Mouse (Mus musculus): ENCODE data around the gene Adad2. TPM values are rescaled to one million over a fixed set of nuclear protein-coding genes. Genes with fewer than 3 reads are reported as not detected.

Adad2 gene
- polyA plus RNA-seq, 1 experiment from 2014 or later, result 0.17 TPM

DNA sequence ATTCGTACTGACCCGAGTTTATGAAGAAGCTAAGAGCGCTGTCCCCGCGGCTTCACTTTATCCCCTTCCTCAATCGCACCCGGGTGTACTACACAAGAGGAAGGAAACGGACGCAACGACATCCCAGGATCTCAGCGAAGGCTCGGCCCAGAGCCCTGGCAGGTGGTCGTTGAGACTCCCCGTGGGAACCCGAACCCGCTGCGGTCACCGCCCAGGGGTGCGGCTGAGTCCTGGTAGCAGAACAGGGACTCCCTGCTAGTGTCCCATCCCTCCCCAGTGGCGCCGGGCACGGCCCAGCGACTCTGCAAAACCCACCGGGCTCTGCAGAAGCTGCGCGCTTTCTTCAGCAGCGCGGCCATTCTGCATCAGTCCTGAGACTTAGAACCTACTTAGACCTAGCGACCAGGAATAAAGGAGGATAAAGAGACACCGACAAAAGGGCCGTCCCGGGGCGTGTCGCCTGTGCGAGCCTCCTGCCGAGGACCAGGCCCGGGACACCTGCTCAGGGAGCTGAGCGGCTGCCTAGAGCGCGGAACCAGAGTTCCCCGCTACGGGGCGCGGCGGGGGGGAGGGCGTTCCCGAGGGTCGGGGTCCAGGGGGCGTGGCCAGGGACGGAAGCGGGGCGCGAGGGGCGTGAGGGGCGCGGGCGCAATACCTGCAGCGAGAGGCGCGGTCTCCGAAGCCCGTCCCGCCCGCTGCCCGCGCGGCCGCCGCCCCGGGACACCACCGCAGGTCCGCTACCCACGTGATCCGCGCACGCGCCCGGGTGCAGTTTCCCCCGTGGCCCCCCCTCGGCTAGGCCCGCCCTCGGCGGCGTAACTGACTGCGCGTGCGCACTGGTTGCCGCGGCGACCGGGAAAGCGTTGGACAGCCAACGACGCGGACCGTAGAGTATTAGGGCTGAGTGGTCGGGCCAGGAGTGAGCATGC lies 37.8 kb upstream of the Adad2 start, which contains the start of the genes Hsdl1 and Dnaaf1:
TSS of gene Hsdl1 (minus strand) at position 747 of the 929 bp plus-strand sequence.
TSS of gene Dnaaf1 (plus strand) at position 799 of the 929 bp plus-strand sequence.
- no peaks in the 10 kb centered on the region for H3K9me3 ChIP-seq (replicated peaks; ENCODE audit: control insufficient read depth, low read length)
- H3K27ac ChIP-seq (replicated peaks; ENCODE audit: low read depth, low read length), result no peak within 1 kb of the TSS
- H3K4me3 ChIP-seq (ENCODE audit: low read depth, low read length), result peak within 1 kb of the TSS; percentile 78
- H3K4me1 ChIP-seq (ENCODE audit: control insufficient read depth, insufficient read depth, low read length), result peaks cover 3% of the 10 kb centered on the region; the same call in 1 of the 2 replicates
- ATAC-seq (replicated peaks; ENCODE audit: insufficient number of reproducible peaks, low FRiP score, low TSS enrichment, low read depth) (peak; percentile 78), DNase-seq (ENCODE audit: low spot score) (peak; percentile 93)
- peak within 1 kb of the TSS; percentile 68 for H3K9ac ChIP-seq (replicated peaks; ENCODE audit: low read length)
- H3K36me3 ChIP-seq (replicated peaks; ENCODE audit: control insufficient read depth, insufficient read depth, low read depth, low read length), result no peaks in the 10 kb centered on the region
- under 1% methylated on average over 85 of the region's 97 CpGs for WGBS
- peak within 1 kb of the TSS; percentile 98 for H3K4me2 ChIP-seq (ENCODE audit: low read depth, low read length)
- peaks cover 4% of the 10 kb centered on the region; the same call in 1 of the 2 replicates for H3K27me3 ChIP-seq (ENCODE audit: control insufficient read depth, insufficient read depth, low read length)

DNA sequence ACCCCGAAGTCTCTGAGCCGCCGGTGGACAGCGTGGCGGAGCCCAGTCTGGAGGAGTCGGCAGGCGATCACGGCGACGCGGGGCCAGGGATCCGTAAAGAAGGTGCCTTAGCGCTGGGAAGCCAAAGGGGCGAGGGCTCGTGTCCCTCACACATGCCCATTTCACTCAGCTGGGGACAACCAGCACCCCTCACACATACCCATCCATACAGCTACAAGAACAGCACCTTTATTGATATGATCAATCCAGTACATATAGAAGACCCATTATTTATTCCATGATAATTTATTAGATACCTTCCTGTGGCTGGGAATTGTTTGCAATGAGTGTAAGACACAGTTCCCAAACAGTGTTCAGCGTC lies 37.2 kb upstream of the Adad2 start:
- no peaks in the 10 kb centered on the region for H3K36me3 ChIP-seq (replicated peaks; ENCODE audit: control insufficient read depth, insufficient read depth, low read depth, low read length)
- no peak overlapping the region for H3K27ac ChIP-seq (replicated peaks; ENCODE audit: low read depth, low read length)
- H3K4me3 ChIP-seq (ENCODE audit: low read depth, low read length), result peak overlapping the region; percentile 78
- peak overlapping the region; percentile 98 for H3K4me2 ChIP-seq (ENCODE audit: low read depth, low read length)
- 2% methylated on average over 16 of the region's 16 CpGs for WGBS
- no peaks in the 10 kb centered on the region for H3K9me3 ChIP-seq (replicated peaks; ENCODE audit: control insufficient read depth, low read length)
- H3K9ac ChIP-seq (replicated peaks; ENCODE audit: low read length), result peak overlapping the region; percentile 68
- peaks cover 4% of the 10 kb centered on the region; the same call in 1 of the 2 replicates for H3K27me3 ChIP-seq (ENCODE audit: control insufficient read depth, insufficient read depth, low read length)
- ATAC-seq (replicated peaks; ENCODE audit: insufficient number of reproducible peaks, low FRiP score, low TSS enrichment, low read depth) (no peak; the same call in 1 of the 2 replicates), DNase-seq (ENCODE audit: low spot score) (no peak)
- peaks cover 3% of the 10 kb centered on the region; the same call in 1 of the 2 replicates for H3K4me1 ChIP-seq (ENCODE audit: control insufficient read depth, insufficient read depth, low read length)

DNA sequence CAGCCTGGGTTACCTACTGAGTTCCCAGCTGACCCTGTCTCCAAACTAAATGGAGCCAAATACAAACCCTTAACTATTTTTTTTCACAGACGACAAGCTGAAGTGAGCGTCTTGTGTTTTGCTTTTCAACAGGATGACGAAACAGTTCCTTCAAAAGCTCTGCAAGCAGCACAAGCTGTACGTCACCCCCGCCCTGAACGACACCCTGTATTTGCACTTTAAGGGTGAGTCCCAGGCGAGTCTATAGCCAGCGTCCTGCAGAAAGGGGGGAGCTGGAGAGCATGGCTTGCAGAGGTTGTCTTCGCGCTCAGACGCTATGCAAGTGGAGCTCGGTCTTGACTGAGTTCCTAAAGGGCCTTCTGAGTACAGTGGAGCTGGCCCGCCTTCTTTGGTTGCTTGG lies 33.5 kb upstream of the Adad2 start:
- H3K9me3 ChIP-seq (replicated peaks; ENCODE audit: control insufficient read depth, low read length), result no peaks in the 10 kb centered on the region
- H3K4me2 ChIP-seq (ENCODE audit: low read depth, low read length), result no peak overlapping the region
- ATAC-seq (replicated peaks; ENCODE audit: insufficient number of reproducible peaks, low FRiP score, low TSS enrichment, low read depth), result no peak
- no peak overlapping the region for H3K4me3 ChIP-seq (ENCODE audit: low read depth, low read length)
- H3K27me3 ChIP-seq (ENCODE audit: control insufficient read depth, insufficient read depth, low read length), result peaks cover 4% of the 10 kb centered on the region; the same call in 1 of the 2 replicates
- H3K27ac ChIP-seq (replicated peaks; ENCODE audit: low read depth, low read length), result no peak overlapping the region
- no peaks in the 10 kb centered on the region for H3K36me3 ChIP-seq (replicated peaks; ENCODE audit: control insufficient read depth, insufficient read depth, low read depth, low read length)
- DNase-seq (ENCODE audit: low spot score), result no peak
- no peak overlapping the region for H3K9ac ChIP-seq (replicated peaks; ENCODE audit: low read length)
- H3K4me1 ChIP-seq (ENCODE audit: control insufficient read depth, insufficient read depth, low read length), result peaks cover 1% of the 10 kb centered on the region; the same call in 1 of the 2 replicates
- WGBS, result 39% methylated on average over 13 of the region's 13 CpGs

DNA sequence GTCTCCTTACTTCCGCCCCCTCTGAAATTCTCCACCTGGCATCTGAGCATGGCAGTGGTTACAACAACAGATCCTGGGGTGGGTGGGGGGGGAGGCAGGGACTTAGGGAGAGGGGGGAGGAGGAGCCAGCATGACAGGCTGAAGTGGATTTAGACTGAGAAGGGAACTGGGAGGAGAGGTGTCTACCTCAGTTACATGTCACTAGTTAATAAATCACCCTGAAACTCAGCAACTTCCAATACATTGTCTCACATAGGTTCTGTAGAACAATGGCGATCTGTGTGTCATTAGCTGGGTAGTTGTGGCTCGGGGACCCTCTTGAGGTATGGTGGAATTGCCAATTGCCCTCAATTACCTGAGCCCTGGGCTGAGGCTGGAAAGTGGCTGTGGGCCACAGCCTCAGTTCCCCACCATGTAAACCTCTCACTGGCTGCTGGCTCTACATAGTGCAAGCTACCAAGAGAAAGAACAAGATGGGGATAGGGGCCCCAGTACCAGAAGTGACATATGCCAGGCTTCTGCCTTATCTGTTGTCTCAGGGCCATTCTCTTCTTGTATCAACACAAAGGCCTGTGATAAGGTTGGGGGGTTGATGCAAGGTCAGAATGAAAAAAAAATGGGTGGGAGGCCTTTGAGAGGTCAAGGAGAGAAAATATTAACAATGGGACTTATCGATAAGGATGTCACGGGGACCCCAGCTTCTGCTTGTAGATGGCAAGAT lies 31.9 kb upstream of the Adad2 start:
- no peaks in the 10 kb centered on the region for H3K4me1 ChIP-seq (ENCODE audit: control insufficient read depth, insufficient read depth, low read length)
- H3K9ac ChIP-seq (replicated peaks; ENCODE audit: low read length), result no peak overlapping the region
- DNase-seq (ENCODE audit: low spot score) (no peak), ATAC-seq (replicated peaks; ENCODE audit: insufficient number of reproducible peaks, low FRiP score, low TSS enrichment, low read depth) (no peak)
- H3K4me2 ChIP-seq (ENCODE audit: low read depth, low read length), result no peak overlapping the region
- H3K27me3 ChIP-seq (ENCODE audit: control insufficient read depth, insufficient read depth, low read length), result no peaks in the 10 kb centered on the region
- WGBS, result 85% methylated on average over 5 of the region's 5 CpGs
- H3K27ac ChIP-seq (replicated peaks; ENCODE audit: low read depth, low read length), result no peak overlapping the region
- no peaks in the 10 kb centered on the region for H3K36me3 ChIP-seq (replicated peaks; ENCODE audit: control insufficient read depth, insufficient read depth, low read depth, low read length)
- H3K9me3 ChIP-seq (replicated peaks; ENCODE audit: control insufficient read depth, low read length), result no peaks in the 10 kb centered on the region
- no peak overlapping the region for H3K4me3 ChIP-seq (ENCODE audit: low read depth, low read length)

DNA sequence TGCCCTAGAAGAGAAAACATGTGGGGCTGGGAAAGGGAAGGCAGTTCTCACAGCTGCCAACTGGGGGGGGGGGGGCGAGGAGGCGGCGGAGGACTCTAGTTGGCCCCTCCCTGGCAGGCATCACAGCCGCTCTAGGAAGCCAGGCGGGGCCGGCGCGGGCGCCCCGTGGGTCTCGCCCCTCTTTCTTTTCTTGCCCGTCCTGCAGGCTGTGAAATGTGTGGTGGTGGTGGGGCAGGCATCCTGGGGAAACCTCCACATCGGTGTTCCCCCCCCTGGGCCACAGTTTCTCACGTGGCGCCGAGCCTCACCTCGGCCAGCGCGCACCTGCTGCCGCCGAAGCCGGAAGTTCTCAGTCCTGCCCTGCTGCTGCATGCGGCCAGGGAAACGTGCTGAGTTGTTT lies 26.6 kb upstream of the Adad2 start:
- peak overlapping the region; percentile 26 for H3K4me3 ChIP-seq (ENCODE audit: low read depth, low read length)
- ATAC-seq (replicated peaks; ENCODE audit: insufficient number of reproducible peaks, low FRiP score, low TSS enrichment, low read depth), result no peak
- H3K9ac ChIP-seq (replicated peaks; ENCODE audit: low read length), result peak overlapping the region; percentile 30; the same call in 1 of the 2 replicates
- H3K4me2 ChIP-seq (ENCODE audit: low read depth, low read length), result peak overlapping the region; percentile 51
- H3K4me1 ChIP-seq (ENCODE audit: control insufficient read depth, insufficient read depth, low read length), result no peaks in the 10 kb centered on the region
- H3K27me3 ChIP-seq (ENCODE audit: control insufficient read depth, insufficient read depth, low read length), result no peaks in the 10 kb centered on the region
- H3K9me3 ChIP-seq (replicated peaks; ENCODE audit: control insufficient read depth, low read length), result no peaks in the 10 kb centered on the region
- H3K36me3 ChIP-seq (replicated peaks; ENCODE audit: control insufficient read depth, insufficient read depth, low read depth, low read length), result no peaks in the 10 kb centered on the region
- peak; percentile 7 for DNase-seq (ENCODE audit: low spot score)
- no peak overlapping the region for H3K27ac ChIP-seq (replicated peaks; ENCODE audit: low read depth, low read length)
- 20% methylated on average over 23 of the region's 24 CpGs for WGBS

DNA sequence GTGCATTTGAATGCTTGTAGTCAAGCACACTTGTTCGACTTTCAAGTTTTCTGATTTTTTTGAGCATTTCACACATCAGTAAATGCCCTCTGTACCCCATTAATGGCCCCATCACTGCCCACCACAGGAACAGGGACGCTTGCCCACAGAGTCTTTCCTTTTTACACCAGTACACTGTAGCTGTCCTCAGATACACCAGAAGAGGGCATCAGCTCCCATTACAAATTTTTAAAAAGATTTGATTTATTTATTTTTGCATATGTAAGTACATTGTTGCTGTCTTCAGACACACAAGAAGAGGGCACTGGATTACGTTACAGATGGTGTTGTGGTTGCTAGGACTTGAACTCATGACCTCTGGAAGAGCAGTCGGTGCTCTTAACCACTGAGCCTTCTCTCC lies 24.2 kb upstream of the Adad2 start:
- no peak overlapping the region for H3K9ac ChIP-seq (replicated peaks; ENCODE audit: low read length)
- H3K4me1 ChIP-seq (ENCODE audit: control insufficient read depth, insufficient read depth, low read length), result no peaks in the 10 kb centered on the region
- H3K9me3 ChIP-seq (replicated peaks; ENCODE audit: control insufficient read depth, low read length), result no peaks in the 10 kb centered on the region
- DNase-seq (ENCODE audit: low spot score) (no peak), ATAC-seq (replicated peaks; ENCODE audit: insufficient number of reproducible peaks, low FRiP score, low TSS enrichment, low read depth) (no peak)
- 59% methylated on average over 4 of the region's 4 CpGs for WGBS
- H3K4me3 ChIP-seq (ENCODE audit: low read depth, low read length), result no peak overlapping the region
- no peak overlapping the region for H3K4me2 ChIP-seq (ENCODE audit: low read depth, low read length)
- H3K36me3 ChIP-seq (replicated peaks; ENCODE audit: control insufficient read depth, insufficient read depth, low read depth, low read length), result no peaks in the 10 kb centered on the region
- H3K27ac ChIP-seq (replicated peaks; ENCODE audit: low read depth, low read length), result no peak overlapping the region
- no peaks in the 10 kb centered on the region for H3K27me3 ChIP-seq (ENCODE audit: control insufficient read depth, insufficient read depth, low read length)

DNA sequence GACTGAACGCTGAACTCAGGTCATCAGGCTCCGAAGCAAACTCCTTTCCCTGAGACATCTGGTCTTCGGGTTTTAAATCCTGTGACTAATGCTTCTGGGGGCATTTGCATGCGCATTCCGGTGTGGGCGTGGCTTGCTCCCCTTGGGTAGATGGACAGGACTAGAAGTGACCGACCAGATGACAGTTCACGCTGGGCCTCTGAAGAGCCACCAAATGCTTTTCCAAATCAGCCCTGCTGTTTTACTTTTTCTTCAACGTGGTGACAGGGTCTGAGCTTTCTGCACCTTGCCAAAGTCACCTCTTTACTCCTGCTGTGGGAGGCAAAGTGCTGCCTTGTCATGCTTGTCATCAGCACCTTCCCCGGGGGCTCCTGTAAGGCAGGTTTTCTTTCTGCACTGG lies 23.7 kb upstream of the Adad2 start:
- Histone ChIP-seq H3K27ac (replicated peaks; ENCODE audit: low read depth, low read length) (no peak overlapping the region), H3K9ac (replicated peaks; ENCODE audit: low read length) (no peak overlapping the region), H3K27me3 (ENCODE audit: control insufficient read depth, insufficient read depth, low read length) (no peaks in the 10 kb centered on the region), H3K4me3 (ENCODE audit: low read depth, low read length) (no peak overlapping the region), H3K9me3 (replicated peaks; ENCODE audit: control insufficient read depth, low read length) (no peaks in the 10 kb centered on the region), H3K4me2 (ENCODE audit: low read depth, low read length) (no peak overlapping the region), H3K36me3 (replicated peaks; ENCODE audit: control insufficient read depth, insufficient read depth, low read depth, low read length) (no peaks in the 10 kb centered on the region), H3K4me1 (ENCODE audit: control insufficient read depth, insufficient read depth, low read length) (no peaks in the 10 kb centered on the region)
- peak; percentile 18 for DNase-seq (ENCODE audit: low spot score)
- no peak for ATAC-seq (replicated peaks; ENCODE audit: insufficient number of reproducible peaks, low FRiP score, low TSS enrichment, low read depth)
- 22% methylated on average over 10 of the region's 10 CpGs for WGBS

All from embryonic facial prominence, embryonic 11.5 days (tissue).